Mouse (Mus musculus): ENCODE results near the gene Celf2.

Celf2 gene

GRCm38 (mm10) chr2:7392500-7392899, 116.9 kb downstream of the Celf2 start:
- no peak for DNase-seq (ENCODE audit: low spot score in 2 of 2)

- DNase-seq (ENCODE audit: low spot score in 2 of 2) = no peak
These were observed 120.1 kb downstream of the Celf2 start for GRCm38 (mm10) chr2:7389264-7389663.

DNA sequence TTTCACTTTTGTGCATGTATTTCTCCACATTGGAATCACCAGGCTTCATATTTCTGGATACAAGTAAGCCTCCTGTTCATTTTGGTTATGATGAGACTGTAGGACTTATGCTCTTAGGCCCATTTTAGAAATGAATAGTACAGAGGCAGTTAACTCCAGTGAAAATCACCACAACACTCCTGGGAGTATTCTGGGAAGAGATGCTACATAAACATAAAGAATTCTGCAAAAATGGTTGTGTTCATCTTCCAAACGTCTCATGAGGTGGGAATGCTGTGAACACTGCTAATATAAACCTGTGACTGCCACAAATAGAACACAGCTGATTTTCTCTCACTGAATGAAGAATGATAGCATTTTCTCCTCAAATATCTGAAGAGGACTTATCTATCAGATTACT, 130.6 kb downstream of the Celf2 start:
- no peak for DNase-seq (ENCODE audit: low spot score in 2 of 2)

GRCm38 (mm10) chr2:7377878-7378277, 131.5 kb downstream of the Celf2 start:
- DNase-seq (ENCODE audit: low spot score in 2 of 2) = no peak

DNA sequence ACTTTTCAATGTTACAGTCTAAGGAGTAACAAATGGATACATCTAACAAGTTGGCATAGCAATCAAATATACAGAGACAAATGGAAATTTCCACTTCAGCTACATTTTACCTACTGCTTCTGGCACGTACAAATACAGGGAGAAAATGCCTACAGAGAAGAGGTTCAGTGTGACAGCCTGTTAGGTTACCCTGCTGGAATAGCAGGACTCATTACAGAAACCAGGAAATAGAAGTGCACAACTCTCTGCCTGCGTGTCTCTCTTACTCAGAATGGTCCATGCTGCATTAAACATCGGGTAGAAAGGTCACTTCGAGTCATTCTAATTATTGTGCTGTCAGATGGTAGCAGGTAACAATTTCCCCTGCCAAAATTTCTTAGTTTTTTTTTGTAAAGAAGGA, 141.6 kb downstream of the Celf2 start:
- no peak for DNase-seq (ENCODE audit: low spot score in 2 of 2)

GRCm38 (mm10) chr2:7359557-7359956, 149.8 kb downstream of the Celf2 start:
- no peak for DNase-seq (ENCODE audit: low spot score in 2 of 2)

GRCm38 (mm10) chr2:7358816-7359215, 150.5 kb downstream of the Celf2 start:
- no peak for DNase-seq (ENCODE audit: low spot score in 2 of 2)

- no peak for DNase-seq (ENCODE audit: low spot score in 2 of 2)
These were observed 158.1 kb downstream of the Celf2 start for GRCm38 (mm10) chr2:7351234-7351633.

DNA sequence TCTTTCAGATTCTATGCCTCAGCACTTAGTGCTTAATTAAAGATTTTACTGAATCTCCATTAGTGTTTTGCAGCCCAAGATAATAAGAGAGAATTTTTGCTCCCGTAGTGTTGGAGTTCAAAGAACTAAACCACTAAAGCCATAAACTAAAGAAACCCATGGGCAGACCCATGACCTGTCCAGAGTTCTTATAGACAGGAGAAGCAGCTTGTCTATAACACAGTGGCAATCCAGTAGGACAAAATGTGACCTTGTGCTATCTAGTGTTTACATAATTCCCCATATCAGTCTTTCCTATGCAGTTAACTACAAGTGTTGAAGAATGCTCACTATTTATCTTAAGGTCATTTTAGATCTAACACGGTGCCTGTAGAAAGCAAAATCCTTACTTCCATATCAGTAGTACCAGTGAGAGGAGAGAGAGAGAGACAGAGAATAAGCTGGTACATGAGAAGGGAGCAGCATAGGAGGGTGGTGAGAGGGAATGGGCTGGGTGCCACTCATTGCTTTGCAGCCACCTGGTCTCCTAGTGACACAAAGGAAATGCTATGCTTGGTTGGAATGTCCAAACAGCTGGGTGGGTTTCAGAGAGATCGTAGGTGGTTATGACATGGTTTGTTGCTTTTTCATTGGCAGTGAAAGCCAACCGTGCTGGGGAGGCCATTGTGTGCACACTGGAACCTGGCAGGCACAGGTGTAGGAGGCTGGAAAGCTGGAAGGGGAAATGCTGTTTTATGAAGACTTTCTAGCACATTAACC, 162.5 kb downstream of the Celf2 start:
- no peak for DNase-seq (ENCODE audit: low spot score in 2 of 2)

GRCm38 (mm10) chr2:7344951-7345350, 164.4 kb downstream of the Celf2 start:
- no peak for DNase-seq (ENCODE audit: low spot score in 2 of 2)

GRCm38 (mm10) chr2:7342911-7343478, 166.4 kb downstream of the Celf2 start:
- DNase-seq (ENCODE audit: low spot score in 2 of 2) = no peak

DNA sequence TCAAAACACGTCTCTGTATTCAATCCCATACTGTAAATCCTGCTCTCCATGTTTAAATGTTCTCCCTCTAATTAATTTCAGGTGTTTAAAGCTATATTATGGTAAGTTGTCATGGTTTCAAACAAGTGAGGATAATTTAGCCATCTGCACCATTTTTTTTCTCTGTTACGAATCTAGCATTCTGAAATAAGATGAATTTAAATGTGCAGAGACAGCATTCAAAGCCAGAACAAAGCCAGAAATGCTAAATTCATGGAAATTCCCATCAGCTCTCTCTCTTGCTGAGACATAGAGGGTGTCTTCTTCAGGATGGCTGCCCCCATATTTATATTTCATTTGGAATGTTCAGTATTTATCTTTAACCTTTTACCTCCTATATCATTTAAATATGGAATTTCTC, 174.5 kb downstream of the Celf2 start:
- no peak for DNase-seq (ENCODE audit: low spot score in 2 of 2)

DNA sequence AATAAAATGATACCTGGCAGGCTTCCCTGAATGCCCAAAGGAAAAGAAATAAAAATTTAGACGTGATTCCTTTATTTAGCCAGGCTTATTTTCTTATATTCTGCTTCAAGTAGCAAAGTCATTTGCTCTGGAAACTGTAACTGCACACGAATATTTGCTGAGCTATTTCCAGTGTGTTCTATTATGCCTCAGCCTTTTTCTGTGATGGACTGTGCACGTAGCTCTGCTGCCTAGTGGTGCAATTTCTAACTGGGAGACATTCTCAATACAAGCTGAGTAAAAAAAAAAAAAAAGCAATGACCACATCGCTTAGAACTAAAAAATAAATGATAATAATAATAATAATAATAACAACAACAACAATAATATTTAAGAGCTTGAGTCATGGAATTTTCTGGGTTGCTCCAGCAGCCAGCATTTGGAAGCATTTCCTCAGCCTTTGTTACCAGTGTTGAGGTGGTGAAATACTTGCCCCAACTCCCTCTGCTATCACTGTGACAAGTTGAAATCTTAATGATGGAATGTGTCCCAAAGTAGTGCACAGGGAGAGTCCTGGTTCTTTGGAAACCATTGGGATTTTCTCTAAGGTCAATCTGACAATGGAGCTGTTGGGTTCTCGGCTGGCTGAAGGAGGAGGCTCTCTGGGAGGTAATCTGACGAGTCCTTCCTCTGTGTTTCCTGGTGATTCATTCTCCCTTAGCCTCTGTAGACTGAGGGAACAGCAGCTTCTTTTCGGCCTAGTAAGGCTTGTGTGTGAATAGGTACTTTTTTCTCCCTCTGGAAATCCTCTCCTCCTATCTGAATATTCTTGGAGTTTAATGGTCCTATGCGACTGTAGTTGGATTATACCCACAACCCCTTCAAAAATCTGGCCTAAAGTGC, 181.1 kb downstream of the Celf2 start:
- DNase-seq (ENCODE audit: low spot score in 2 of 2) = no peak

DNA sequence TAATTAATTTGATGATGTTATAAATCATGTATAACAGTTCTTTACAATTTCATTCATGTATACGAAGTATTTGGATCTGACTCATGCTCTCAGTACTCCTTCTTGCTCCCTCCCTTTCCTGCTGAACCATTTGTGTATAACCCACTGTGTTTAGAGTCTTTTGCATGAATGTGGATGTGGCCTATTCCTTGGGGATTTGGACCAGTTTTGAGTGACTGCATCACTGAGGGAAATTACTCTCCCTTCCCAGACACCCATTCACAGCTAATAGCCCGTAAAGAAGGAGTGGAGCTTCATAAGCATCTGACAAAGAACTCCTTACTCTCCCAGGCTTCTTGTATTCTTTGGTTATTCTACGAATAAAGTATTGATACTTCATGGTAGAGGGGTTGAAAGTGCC, 189.6 kb downstream of the Celf2 start:
- DNase-seq (ENCODE audit: low spot score in 2 of 2) = no peak

GRCm38 (mm10) chr2:7311776-7312175, 197.6 kb downstream of the Celf2 start:
- no peak for DNase-seq (ENCODE audit: low spot score in 2 of 2)

DNA sequence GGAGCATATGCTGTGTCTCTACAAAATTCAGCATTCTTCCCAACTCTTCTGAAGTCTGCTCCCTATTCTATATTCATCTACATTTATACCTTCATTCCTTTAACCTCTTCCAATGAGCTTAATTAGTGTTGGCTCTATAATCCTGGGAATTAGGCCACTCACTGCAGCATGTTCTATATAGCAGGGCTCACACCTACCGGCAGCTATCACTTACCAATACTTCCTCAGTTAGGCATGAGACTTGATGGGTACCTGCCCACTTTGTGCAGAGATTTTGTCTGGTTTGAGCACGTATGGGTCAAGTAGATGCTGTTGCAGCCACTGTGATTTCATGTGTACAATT, 198.6 kb downstream of the Celf2 start:
- DNase-seq (ENCODE audit: low spot score in 2 of 2) = no peak

DNA sequence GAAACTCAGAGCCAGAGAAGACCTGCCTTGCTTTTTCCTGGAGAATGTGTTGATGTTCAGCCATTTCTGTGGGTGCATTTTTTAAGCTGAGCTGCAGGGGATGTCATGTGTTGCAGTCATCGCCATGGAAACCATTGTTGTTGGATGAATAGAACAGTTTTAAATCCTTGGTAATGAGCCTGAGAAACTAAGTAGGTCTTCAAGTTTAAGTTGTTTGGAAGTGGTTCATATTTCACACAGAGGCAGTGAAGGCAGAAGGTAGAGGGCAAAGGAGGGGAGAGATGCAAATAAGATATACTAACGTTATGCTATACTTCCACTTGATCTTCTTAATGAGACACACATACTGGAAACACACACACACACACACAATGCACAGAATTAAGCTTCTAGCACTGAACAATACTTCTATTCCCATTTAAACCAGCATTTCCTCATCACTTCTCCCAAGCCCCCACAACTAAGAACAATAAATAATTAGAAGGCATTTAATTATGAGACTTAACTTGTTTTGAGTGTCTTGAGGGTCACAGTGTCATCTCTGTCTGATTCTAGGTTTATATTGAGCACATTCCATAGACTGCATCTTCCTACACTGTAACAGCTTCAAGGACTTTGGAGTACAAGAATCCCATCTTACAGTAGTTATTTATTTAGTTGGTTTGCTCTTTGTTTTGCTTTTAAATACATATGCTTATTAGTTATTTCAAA, 199.1 kb downstream of the Celf2 start:
- no peak for DNase-seq (ENCODE audit: low spot score in 2 of 2)

GRCm38 (mm10) chr2:7309324-7309723, 200.0 kb downstream of the Celf2 start:
- DNase-seq (ENCODE audit: low spot score in 2 of 2) = no peak

GRCm38 (mm10) chr2:7308731-7309130, 200.6 kb downstream of the Celf2 start:
- DNase-seq (ENCODE audit: low spot score in 2 of 2) = no peak

DNA sequence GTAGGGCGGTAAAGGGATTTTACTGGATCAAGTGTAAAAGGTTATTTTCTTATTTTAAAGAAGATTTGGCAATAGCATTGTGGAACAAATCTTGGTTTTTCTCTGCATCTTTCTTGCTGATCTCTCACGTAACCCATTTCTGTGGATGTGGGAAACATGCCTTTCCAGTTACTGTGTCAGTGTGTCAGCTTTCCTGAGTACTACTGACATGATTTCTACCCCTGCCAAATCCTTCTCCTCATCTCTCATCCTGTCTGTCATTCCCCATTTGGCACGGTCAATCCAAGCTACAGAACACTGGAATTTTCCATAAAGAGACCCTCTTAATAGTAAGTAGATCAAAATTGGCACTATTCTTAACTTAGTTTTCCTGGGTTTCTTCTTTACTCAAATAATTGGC, 221.9 kb downstream of the Celf2 start:
- no peak for DNase-seq (ENCODE audit: low spot score in 2 of 2)

- DNase-seq (ENCODE audit: low spot score in 2 of 2) = no peak
These were observed 236.1 kb downstream of the Celf2 start for GRCm38 (mm10) chr2:7273214-7273613.

- peak in 1 of 2 experiments; percentile 15 for DNase-seq (ENCODE audit: low spot score in 2 of 2)
These were observed 239.3 kb downstream of the Celf2 start for GRCm38 (mm10) chr2:7270051-7270450.

Measured in spleen, postnatal 10 days (tissue).